Mouse (Mus musculus): ENCODE data around the gene Gm13287. TPM values are rescaled to one million over a fixed set of nuclear protein-coding genes. Genes with fewer than 3 reads are reported as not detected.
"Not testable (repeated sequence)": the region's sequence is repeated elsewhere in the genome, so short reads cannot be mapped to it uniquely, and the experiment has no call there.

Gene Gm13287
- total and polyA plus RNA-seq, 3 experiments: not detected

GRCm38 (mm10) chr4:88776622-88777021, 26.4 kb upstream of the Gm13287 start, which contains the start of gene Gm13289:
Gene Gm13289 (plus strand): TSS chr4:88776922.
- not testable (repeated sequence) for H3K27me3 ChIP-seq (ENCODE audit: insufficient read depth, low read length); ATAC-seq (ENCODE audit: extremely low read depth, insufficient number of reproducible peaks, low FRiP score, poor library complexity, severe bottlenecking); H3K4me3 ChIP-seq (ENCODE audit: low read depth, low read length); H3K4me1 ChIP-seq (ENCODE audit: insufficient read depth, low read depth, low read length); DNase-seq (ENCODE audit: low spot score); H3K36me3 ChIP-seq (replicated peaks); H3K9me3 ChIP-seq (replicated peaks)

- not testable (repeated sequence) for DNase-seq (ENCODE audit: low spot score); ATAC-seq (ENCODE audit: extremely low read depth, insufficient number of reproducible peaks, low FRiP score, poor library complexity, severe bottlenecking); H3K4me1 ChIP-seq (ENCODE audit: insufficient read depth, low read depth, low read length); H3K27me3 ChIP-seq (ENCODE audit: insufficient read depth, low read length); H3K36me3 ChIP-seq (replicated peaks); H3K9me3 ChIP-seq (replicated peaks); H3K4me3 ChIP-seq (ENCODE audit: low read depth, low read length)
Observed at GRCm38 (mm10) chr4:88779550-88779949, 23.5 kb upstream of the Gm13287 start, which contains the start of gene Gm13272. Gene Gm13272 (plus strand): TSS chr4:88779850.

- DNase-seq (ENCODE audit: low spot score); ATAC-seq (ENCODE audit: extremely low read depth, insufficient number of reproducible peaks, low FRiP score, poor library complexity, severe bottlenecking); H3K36me3 ChIP-seq (replicated peaks); H3K4me3 ChIP-seq (ENCODE audit: low read depth, low read length); H3K9me3 ChIP-seq (replicated peaks); H3K27me3 ChIP-seq (ENCODE audit: insufficient read depth, low read length); H3K4me1 ChIP-seq (ENCODE audit: insufficient read depth, low read depth, low read length): not testable (repeated sequence)
Observed at GRCm38 (mm10) chr4:88780320-88780719, 22.7 kb upstream of the Gm13287 start.

- ATAC-seq (ENCODE audit: extremely low read depth, insufficient number of reproducible peaks, low FRiP score, poor library complexity, severe bottlenecking); H3K4me3 ChIP-seq (ENCODE audit: low read depth, low read length); H3K4me1 ChIP-seq (ENCODE audit: insufficient read depth, low read depth, low read length); H3K36me3 ChIP-seq (replicated peaks); H3K27me3 ChIP-seq (ENCODE audit: insufficient read depth, low read length); H3K9me3 ChIP-seq (replicated peaks); DNase-seq (ENCODE audit: low spot score): not testable (repeated sequence)
Observed at GRCm38 (mm10) chr4:88781831-88782230, 21.2 kb upstream of the Gm13287 start, which contains the start of gene Ifnz. Gene Ifnz (plus strand): TSS chr4:88782131.

GRCm38 (mm10) chr4:88782335-88782734, 20.7 kb upstream of the Gm13287 start:
- not testable (repeated sequence) for H3K4me3 ChIP-seq (ENCODE audit: low read depth, low read length); H3K4me1 ChIP-seq (ENCODE audit: insufficient read depth, low read depth, low read length); H3K36me3 ChIP-seq (replicated peaks); DNase-seq (ENCODE audit: low spot score); ATAC-seq (ENCODE audit: extremely low read depth, insufficient number of reproducible peaks, low FRiP score, poor library complexity, severe bottlenecking); H3K9me3 ChIP-seq (replicated peaks); H3K27me3 ChIP-seq (ENCODE audit: insufficient read depth, low read length)

GRCm38 (mm10) chr4:88785409-88785808, 17.6 kb upstream of the Gm13287 start, which contains the start of gene Gm13276:
Gene Gm13276 (plus strand): TSS chr4:88785709.
- H3K4me3 ChIP-seq (ENCODE audit: low read depth, low read length); H3K9me3 ChIP-seq (replicated peaks); H3K36me3 ChIP-seq (replicated peaks); H3K4me1 ChIP-seq (ENCODE audit: insufficient read depth, low read depth, low read length); DNase-seq (ENCODE audit: low spot score); ATAC-seq (ENCODE audit: extremely low read depth, insufficient number of reproducible peaks, low FRiP score, poor library complexity, severe bottlenecking); H3K27me3 ChIP-seq (ENCODE audit: insufficient read depth, low read length): not testable (repeated sequence)

GRCm38 (mm10) chr4:88788402-88788801, 14.7 kb upstream of the Gm13287 start, which contains the start of gene Gm13277:
Gene Gm13277 (plus strand): TSS chr4:88788632.
- not testable (repeated sequence) for H3K4me3 ChIP-seq (ENCODE audit: low read depth, low read length); H3K27me3 ChIP-seq (ENCODE audit: insufficient read depth, low read length); H3K36me3 ChIP-seq (replicated peaks); H3K4me1 ChIP-seq (ENCODE audit: insufficient read depth, low read depth, low read length); ATAC-seq (ENCODE audit: extremely low read depth, insufficient number of reproducible peaks, low FRiP score, poor library complexity, severe bottlenecking); DNase-seq (ENCODE audit: low spot score); H3K9me3 ChIP-seq (replicated peaks)

GRCm38 (mm10) chr4:88791250-88791649, 11.8 kb upstream of the Gm13287 start, which contains the start of gene Gm13278:
Gene Gm13278 (plus strand): TSS chr4:88791550.
- ATAC-seq (ENCODE audit: extremely low read depth, insufficient number of reproducible peaks, low FRiP score, poor library complexity, severe bottlenecking); H3K9me3 ChIP-seq (replicated peaks); H3K36me3 ChIP-seq (replicated peaks); H3K27me3 ChIP-seq (ENCODE audit: insufficient read depth, low read length); DNase-seq (ENCODE audit: low spot score); H3K4me3 ChIP-seq (ENCODE audit: low read depth, low read length); H3K4me1 ChIP-seq (ENCODE audit: insufficient read depth, low read depth, low read length): not testable (repeated sequence)

GRCm38 (mm10) chr4:88793936-88794675, 8.9 kb upstream of the Gm13287 start, which contains the start of gene Gm13275:
Gene Gm13275 (plus strand): TSS chr4:88794487.
- ATAC-seq (ENCODE audit: extremely low read depth, insufficient number of reproducible peaks, low FRiP score, poor library complexity, severe bottlenecking); H3K9me3 ChIP-seq (replicated peaks); DNase-seq (ENCODE audit: low spot score); H3K36me3 ChIP-seq (replicated peaks); H3K4me3 ChIP-seq (ENCODE audit: low read depth, low read length); H3K4me1 ChIP-seq (ENCODE audit: insufficient read depth, low read depth, low read length); H3K27me3 ChIP-seq (ENCODE audit: insufficient read depth, low read length): not testable (repeated sequence)

GRCm38 (mm10) chr4:88797097-88797496, 6.0 kb upstream of the Gm13287 start, which contains the start of gene Gm13279:
Gene Gm13279 (plus strand): TSS chr4:88797397.
- not testable (repeated sequence) for H3K4me1 ChIP-seq (ENCODE audit: insufficient read depth, low read depth, low read length); H3K4me3 ChIP-seq (ENCODE audit: low read depth, low read length); H3K9me3 ChIP-seq (replicated peaks); ATAC-seq (ENCODE audit: extremely low read depth, insufficient number of reproducible peaks, low FRiP score, poor library complexity, severe bottlenecking); H3K27me3 ChIP-seq (ENCODE audit: insufficient read depth, low read length); DNase-seq (ENCODE audit: low spot score); H3K36me3 ChIP-seq (replicated peaks)

GRCm38 (mm10) chr4:88799365-88799764, 3.7 kb upstream of the Gm13287 start, which contains the start of gene Gm13285:
Gene Gm13285 (plus strand): TSS chr4:88799665.
- ATAC-seq (ENCODE audit: extremely low read depth, insufficient number of reproducible peaks, low FRiP score, poor library complexity, severe bottlenecking); H3K27me3 ChIP-seq (ENCODE audit: insufficient read depth, low read length); H3K4me3 ChIP-seq (ENCODE audit: low read depth, low read length); H3K4me1 ChIP-seq (ENCODE audit: insufficient read depth, low read depth, low read length); H3K36me3 ChIP-seq (replicated peaks); DNase-seq (ENCODE audit: low spot score); H3K9me3 ChIP-seq (replicated peaks): not testable (repeated sequence)

- H3K4me3 ChIP-seq (ENCODE audit: low read depth, low read length); H3K27me3 ChIP-seq (ENCODE audit: insufficient read depth, low read length); H3K36me3 ChIP-seq (replicated peaks); H3K4me1 ChIP-seq (ENCODE audit: insufficient read depth, low read depth, low read length); H3K9me3 ChIP-seq (replicated peaks); DNase-seq (ENCODE audit: low spot score); ATAC-seq (ENCODE audit: extremely low read depth, insufficient number of reproducible peaks, low FRiP score, poor library complexity, severe bottlenecking): not testable (repeated sequence)
Observed at GRCm38 (mm10) chr4:88805231-88805630, 2.2 kb downstream of the Gm13287 start, which contains the start of gene Gm13288. Gene Gm13288 (plus strand): TSS chr4:88805531.

Measured in G1E (cell line).